Mouse (Mus musculus): Measurements from ENCODE around the gene Lamtor2.
"Not testable (repeated sequence)": the region's sequence is repeated elsewhere in the genome, so short reads cannot be mapped to it uniquely, and the experiment has no call there.

The Lamtor2 gene

GRCm38 (mm10) chr3:88552676-88553524, at the start of gene Lamtor2:
Gene Lamtor2, minus strand, starts transcription at chr3:88553074.
- in situ Hi-C loops (cut with MboI, MseI) = no loop called here

- in situ Hi-C loops (cut with MboI, MseI) = no loop called here
Observed at GRCm38 (mm10) chr3:88602466-88602865, 49.6 kb upstream of the Lamtor2 start.

- in situ Hi-C loops (cut with MboI, MseI) = loop anchor here (5.0 kb wide), 1 partner anchor 36 kb away; no protein-coding TSS in a partner anchor
Observed at GRCm38 (mm10) chr3:88596547-88596946, 43.7 kb upstream of the Lamtor2 start.

- in situ Hi-C loops (cut with MboI, MseI) = no loop called here
Observed at GRCm38 (mm10) chr3:88593893-88594580, 41.2 kb upstream of the Lamtor2 start.

- in situ Hi-C loops (cut with MboI, MseI) = no loop called here
Observed at GRCm38 (mm10) chr3:88592942-88593576, 40.2 kb upstream of the Lamtor2 start.

- in situ Hi-C loops (cut with MboI, MseI) = no loop called here
Observed at GRCm38 (mm10) chr3:88591950-88592731, 39.3 kb upstream of the Lamtor2 start.

GRCm38 (mm10) chr3:88591044-88591443, 38.2 kb upstream of the Lamtor2 start:
- in situ Hi-C loops (cut with MboI, MseI) = no loop called here

GRCm38 (mm10) chr3:88590246-88590645, 37.4 kb upstream of the Lamtor2 start:
- in situ Hi-C loops (cut with MboI, MseI) = no loop called here

GRCm38 (mm10) chr3:88586640-88587039, 33.8 kb upstream of the Lamtor2 start:
- in situ Hi-C loops (cut with MboI, MseI) = no loop called here

GRCm38 (mm10) chr3:88585769-88586168, 32.9 kb upstream of the Lamtor2 start:
- in situ Hi-C loops (cut with MboI, MseI) = no loop called here

- in situ Hi-C loops (cut with MboI, MseI) = no loop called here
Observed at GRCm38 (mm10) chr3:88579454-88580117, 26.7 kb upstream of the Lamtor2 start.

- in situ Hi-C loops (cut with MboI, MseI) = no loop called here
Observed at GRCm38 (mm10) chr3:88578498-88579424, 25.9 kb upstream of the Lamtor2 start.

- in situ Hi-C loops (cut with MboI, MseI) = not testable (repeated sequence)
Observed at GRCm38 (mm10) chr3:88577846-88578245, 25.0 kb upstream of the Lamtor2 start.

GRCm38 (mm10) chr3:88575540-88575939, 22.7 kb upstream of the Lamtor2 start, which contains the start of gene Ssr2:
Gene Ssr2, plus strand, starts transcription at chr3:88575876.
- in situ Hi-C loops (cut with MboI, MseI) = no loop called here

GRCm38 (mm10) chr3:88573810-88574209, 20.9 kb upstream of the Lamtor2 start:
- in situ Hi-C loops (cut with MboI, MseI) = no loop called here

- in situ Hi-C loops (cut with MboI, MseI) = no loop called here
Observed at GRCm38 (mm10) chr3:88572835-88573234, 20.0 kb upstream of the Lamtor2 start.

- in situ Hi-C loops (cut with MboI, MseI) = no loop called here
Observed at GRCm38 (mm10) chr3:88571856-88572255, 19.0 kb upstream of the Lamtor2 start.

- in situ Hi-C loops (cut with MboI, MseI) = no loop called here
Observed at GRCm38 (mm10) chr3:88570341-88570740, 17.5 kb upstream of the Lamtor2 start.

- in situ Hi-C loops (cut with MboI, MseI) = no loop called here
Observed at GRCm38 (mm10) chr3:88569694-88570093, 16.8 kb upstream of the Lamtor2 start.

GRCm38 (mm10) chr3:88569093-88569492, 16.2 kb upstream of the Lamtor2 start:
- in situ Hi-C loops (cut with MboI, MseI) = no loop called here
